Mouse (Mus musculus): ENCODE data around the gene Slc9a6. TPM values are rescaled to one million over a fixed set of nuclear protein-coding genes. Genes with fewer than 3 reads are reported as not detected.

The Slc9a6 gene
- 9.3 and 10.2 TPM in 2 replicates for polyA plus RNA-seq (2016; fragmentation: Nextera tagmentation; extraction: Ambion mirVana)

DNA sequence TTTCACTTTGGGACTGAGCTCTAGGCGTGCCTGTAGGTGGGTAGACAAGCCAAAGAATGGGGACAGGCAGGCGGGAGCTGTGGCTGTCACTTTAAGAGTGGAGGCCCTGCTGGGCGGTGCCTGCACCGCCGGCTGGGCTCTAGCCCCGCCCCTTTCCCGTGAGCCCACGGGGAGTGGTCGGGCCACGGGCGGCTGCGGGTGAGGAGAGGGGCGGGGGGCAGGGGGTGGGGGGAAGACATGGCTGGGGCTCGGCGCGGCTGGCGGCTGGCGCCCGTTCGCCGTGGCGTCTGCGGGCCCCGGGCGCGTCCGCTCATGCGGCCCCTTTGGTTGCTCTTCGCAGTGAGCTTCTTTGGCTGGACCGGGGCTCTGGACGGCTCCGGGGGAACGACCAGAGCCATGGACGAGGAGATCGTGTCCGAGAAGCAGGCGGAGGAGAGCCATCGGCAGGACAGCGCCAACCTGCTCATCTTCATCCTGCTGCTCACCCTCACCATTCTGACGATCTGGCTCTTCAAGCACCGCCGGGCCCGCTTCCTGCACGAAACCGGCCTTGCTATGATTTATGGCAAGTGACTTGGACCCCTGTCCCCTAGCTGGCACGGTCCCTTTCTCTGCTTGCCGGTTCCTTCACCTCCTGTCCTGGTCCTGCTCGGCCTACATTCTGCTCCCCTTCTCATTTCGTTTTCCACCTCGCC lies at the start of gene Slc9a6:
Gene Slc9a6, plus strand, starts transcription at position 135 of the 695 bp plus-strand sequence.
- peak; percentile 68 for DNase-seq (ENCODE audit: extremely low spot score, low spot score)
- H3K4me3 ChIP-seq: peak within 1 kb of the TSS; percentile 66
- H3K4me1 ChIP-seq: peaks cover 9% of the 10 kb centered on the region
- no peaks in the 10 kb centered on the region for H3K27me3 ChIP-seq (ENCODE audit: poor library complexity, severe bottlenecking)
- H3K27ac ChIP-seq: peak within 1 kb of the TSS; percentile 88
- H3K9me3 ChIP-seq: no peaks in the 10 kb centered on the region
- 16% methylated on average over 50 of the region's 50 CpGs for WGBS
- no peaks in the 10 kb centered on the region for H3K36me3 ChIP-seq (replicated peaks)

DNA sequence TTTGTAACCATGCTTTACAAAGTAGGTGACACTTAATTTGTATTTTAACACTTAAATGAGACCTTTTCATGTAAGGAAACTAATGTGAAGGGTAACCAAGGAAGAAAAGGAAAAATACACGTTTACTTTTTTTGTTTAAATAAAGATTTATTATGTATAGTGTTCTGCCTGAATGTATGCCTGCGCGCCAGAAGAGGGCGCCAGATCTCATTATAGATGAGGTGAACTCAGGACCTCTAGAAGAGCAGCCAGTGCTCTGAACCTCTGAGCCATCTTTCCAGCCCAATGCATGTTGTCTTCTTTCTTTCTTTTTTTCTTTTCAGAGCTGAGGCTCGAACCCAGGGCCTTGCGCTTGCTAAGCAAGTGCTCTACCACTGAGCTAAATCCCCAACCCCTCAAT lies 37.1 kb upstream of the Slc9a6 start:
- Histone ChIP-seq H3K4me1 (no peaks in the 10 kb centered on the region), H3K27me3 (ENCODE audit: poor library complexity, severe bottlenecking) (no peaks in the 10 kb centered on the region), H3K9me3 (no peaks in the 10 kb centered on the region; the same call in 1 of the 2 replicates), H3K36me3 (replicated peaks) (no peaks in the 10 kb centered on the region), H3K27ac (no peak overlapping the region), H3K4me3 (no peak overlapping the region)
- WGBS: 18% methylated on average over 6 of the region's 6 CpGs
- DNase-seq (ENCODE audit: extremely low spot score, low spot score): no peak

DNA sequence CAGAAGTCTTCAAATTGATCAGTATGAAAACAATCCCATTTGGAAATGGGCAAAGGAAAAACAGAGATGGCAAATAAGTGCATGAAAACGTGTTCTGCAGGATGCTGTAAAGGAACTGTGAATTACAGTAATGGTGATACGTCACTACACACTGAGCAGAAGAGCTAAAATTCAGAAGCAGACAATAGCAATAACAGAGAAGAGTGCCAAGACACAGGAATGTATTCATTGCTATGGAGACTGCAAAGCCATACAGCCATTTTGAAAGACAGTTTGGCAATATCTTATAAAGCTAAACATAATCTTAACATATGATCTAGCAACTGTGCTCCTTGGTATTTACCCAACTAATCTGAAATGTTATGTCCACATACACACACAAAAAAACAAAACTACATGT lies 31.4 kb upstream of the Slc9a6 start:
- Histone ChIP-seq H3K27ac (no peak overlapping the region), H3K27me3 (ENCODE audit: poor library complexity, severe bottlenecking) (no peaks in the 10 kb centered on the region), H3K36me3 (replicated peaks) (no peaks in the 10 kb centered on the region), H3K4me3 (no peak overlapping the region), H3K4me1 (no peaks in the 10 kb centered on the region), H3K9me3 (no peaks in the 10 kb centered on the region)
- 91% methylated on average over 2 of the region's 2 CpGs for WGBS
- DNase-seq (ENCODE audit: extremely low spot score, low spot score): no peak

DNA sequence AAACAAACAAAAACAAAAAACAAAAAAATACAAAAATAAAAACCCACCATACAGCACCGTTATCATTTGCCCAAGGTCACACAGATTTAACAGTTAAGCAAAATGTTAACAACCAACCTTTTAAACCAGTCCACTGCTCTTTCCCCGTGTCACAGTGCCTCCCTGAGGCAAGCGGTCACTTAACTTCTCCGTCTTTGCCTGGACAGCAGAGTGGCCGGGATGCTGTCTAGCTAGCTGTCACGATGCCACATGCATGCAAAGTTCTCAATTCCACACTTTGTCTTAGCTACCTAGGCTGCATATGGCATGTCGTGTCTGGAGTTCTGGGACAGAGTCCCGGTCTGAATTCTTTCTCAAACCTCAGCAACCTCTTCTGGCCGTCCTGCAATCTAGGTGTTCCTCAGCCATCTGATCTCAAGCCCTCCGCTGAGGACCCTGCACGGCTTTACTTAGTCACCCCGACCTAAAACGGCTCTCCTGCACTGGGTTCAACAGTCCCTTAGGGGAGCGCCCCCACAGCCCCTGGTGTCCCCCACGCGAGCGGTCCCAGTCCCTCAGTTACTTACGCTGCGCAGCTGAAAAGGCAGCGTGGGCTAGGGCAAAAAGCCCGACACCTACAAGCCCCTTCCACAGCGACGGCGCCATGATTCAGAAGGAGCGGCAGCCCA lies 12.2 kb upstream of the Slc9a6 start:
- Histone ChIP-seq H3K27me3 (ENCODE audit: poor library complexity, severe bottlenecking) (no peaks in the 10 kb centered on the region), H3K4me3 (peak overlapping the region; percentile 73), H3K36me3 (replicated peaks) (peaks cover 19% of the 10 kb centered on the region), H3K4me1 (peaks cover 12% of the 10 kb centered on the region), H3K27ac (peak overlapping the region; percentile 91), H3K9me3 (no peaks in the 10 kb centered on the region)
- peak; percentile 14 for DNase-seq (ENCODE audit: extremely low spot score, low spot score)
- 20% methylated on average over 25 of the region's 25 CpGs for WGBS

DNA sequence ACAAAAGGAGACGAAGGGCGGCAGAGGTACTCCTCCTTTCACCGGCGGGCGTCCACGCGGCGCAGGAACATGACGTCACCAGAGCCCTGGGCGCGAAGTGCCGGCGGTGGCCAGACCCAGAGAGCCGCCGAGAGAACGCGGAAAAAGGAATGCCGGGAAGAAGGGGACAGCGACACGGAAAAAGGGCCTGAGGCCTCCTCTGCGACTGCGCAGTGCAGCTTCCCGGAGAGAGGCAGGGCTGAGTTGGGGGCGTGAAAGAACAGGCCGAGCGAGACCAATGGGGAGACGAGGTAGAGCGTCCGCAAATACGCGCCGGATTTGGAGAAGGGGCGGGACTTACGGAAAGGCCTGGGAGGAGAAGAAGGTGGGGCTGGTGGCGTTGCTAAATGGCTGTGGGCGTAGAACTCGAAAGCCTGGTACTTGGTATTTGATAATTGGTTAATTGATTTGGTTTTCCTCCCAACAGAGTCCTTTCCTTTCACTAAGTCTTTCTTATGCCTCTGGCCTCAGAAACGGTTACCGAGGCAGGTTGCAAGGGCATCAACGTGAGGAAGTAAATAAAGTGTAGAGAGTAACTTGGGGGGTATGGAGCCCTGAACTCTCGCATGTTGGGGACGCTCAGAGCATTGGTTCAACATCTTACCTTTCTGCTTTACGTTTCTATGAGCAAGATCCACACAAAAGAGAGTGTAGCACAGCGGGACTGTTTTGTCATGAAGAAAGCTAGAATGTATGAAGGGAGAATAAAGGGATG lies 11.5 kb upstream of the Slc9a6 start, which contains the start of gene Mmgt1:
Gene Mmgt1, minus strand, starts transcription at position 183 of the 754 bp plus-strand sequence.
- Histone ChIP-seq H3K4me3 (peak within 1 kb of the TSS; percentile 73), H3K27me3 (ENCODE audit: poor library complexity, severe bottlenecking) (no peaks in the 10 kb centered on the region), H3K36me3 (replicated peaks) (peaks cover 18% of the 10 kb centered on the region), H3K27ac (peak within 1 kb of the TSS; percentile 91), H3K4me1 (peaks cover 12% of the 10 kb centered on the region), H3K9me3 (no peaks in the 10 kb centered on the region)
- WGBS: 15% methylated on average over 44 of the region's 44 CpGs
- peak; percentile 88 for DNase-seq (ENCODE audit: extremely low spot score, low spot score)

DNA sequence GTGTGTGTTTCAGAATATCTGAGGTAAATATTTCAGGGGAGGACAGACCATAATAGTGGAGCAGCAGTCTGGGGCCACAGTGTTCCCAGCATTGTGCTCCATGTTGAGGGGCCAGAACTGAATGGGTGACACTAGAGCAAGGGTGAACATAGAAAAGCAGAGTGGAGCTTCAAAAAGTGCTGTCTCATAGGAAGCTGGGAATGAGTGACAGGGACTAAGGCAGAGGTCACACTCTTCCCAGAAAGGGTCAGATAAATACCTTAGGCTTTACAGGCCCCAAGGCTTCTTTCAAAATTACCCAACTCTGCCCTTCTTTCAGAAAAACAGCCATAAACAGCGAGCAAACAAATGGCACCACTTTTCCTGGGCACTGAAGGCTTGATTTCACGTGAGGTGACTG lies 3.0 kb upstream of the Slc9a6 start:
- H3K27ac ChIP-seq: no peak overlapping the region
- WGBS: 79% methylated on average over 2 of the region's 2 CpGs
- H3K36me3 ChIP-seq (replicated peaks): no peaks in the 10 kb centered on the region

DNA sequence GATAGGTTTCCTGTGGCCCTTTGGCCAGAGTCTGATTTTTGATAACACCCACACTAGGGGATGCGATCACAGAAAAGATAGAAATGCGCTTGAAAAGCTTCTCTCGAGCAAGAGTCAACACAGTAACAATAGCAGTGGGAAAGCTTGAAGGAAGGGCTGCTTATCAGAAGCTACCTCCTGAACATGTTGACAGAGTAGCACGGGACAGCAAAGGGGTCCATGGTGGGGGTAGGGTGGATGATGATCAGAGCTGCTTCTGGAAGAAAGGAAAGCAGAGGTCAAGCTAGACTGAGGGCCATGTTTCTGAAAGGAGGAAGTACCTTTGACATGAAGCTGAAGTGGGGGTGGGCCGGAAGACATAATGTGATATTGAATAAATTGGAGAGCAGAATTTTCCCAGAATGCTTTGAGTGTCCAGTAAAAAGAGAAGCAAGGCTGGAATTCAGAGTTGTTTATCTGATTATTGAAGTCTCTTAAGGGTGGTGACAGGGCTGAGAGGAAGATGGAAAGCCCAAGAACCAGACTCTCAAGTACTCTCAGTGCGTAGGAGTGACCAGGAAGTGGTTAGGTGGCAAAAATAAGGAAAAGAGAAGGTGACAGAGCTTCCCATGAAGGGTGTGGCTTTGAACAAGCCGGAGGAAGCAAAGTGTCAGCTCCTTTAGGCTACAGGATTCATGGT lies 2.4 kb upstream of the Slc9a6 start:
- Histone ChIP-seq H3K9me3 (no peaks in the 10 kb centered on the region), H3K4me3 (no peak overlapping the region), H3K4me1 (peaks cover 9% of the 10 kb centered on the region), H3K27ac (no peak overlapping the region), H3K27me3 (ENCODE audit: poor library complexity, severe bottlenecking) (no peaks in the 10 kb centered on the region), H3K36me3 (replicated peaks) (no peaks in the 10 kb centered on the region)
- no peak for DNase-seq (ENCODE audit: extremely low spot score, low spot score)
- WGBS: 89% methylated on average over 7 of the region's 7 CpGs

More for the DNA sequence above, 3.0 kb upstream of the Slc9a6 start:
- Histone ChIP-seq H3K4me1 (peaks cover 9% of the 10 kb centered on the region), H3K4me3 (no peak overlapping the region), H3K9me3 (no peaks in the 10 kb centered on the region), H3K27me3 (ENCODE audit: poor library complexity, severe bottlenecking) (no peaks in the 10 kb centered on the region)
- no peak for DNase-seq (ENCODE audit: extremely low spot score, low spot score)

DNA sequence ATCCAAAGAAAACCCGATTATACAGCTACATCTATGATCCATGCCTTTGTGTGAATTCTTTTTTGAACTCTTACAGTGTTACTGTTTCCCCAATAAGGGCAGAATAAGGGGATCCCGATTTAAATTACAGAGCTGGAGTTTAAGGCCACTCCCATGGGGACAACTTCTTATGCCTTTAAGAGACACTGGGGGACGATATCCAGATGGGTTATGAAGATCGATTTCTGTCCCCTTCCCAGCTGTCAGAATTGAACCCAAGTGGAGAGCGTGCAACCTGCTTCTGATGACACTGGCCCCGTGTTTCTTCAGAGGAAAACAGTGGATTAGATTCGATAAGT lies 303 bp upstream of the Slc9a6 start:
- no peaks in the 10 kb centered on the region for H3K36me3 ChIP-seq (replicated peaks)
- no peaks in the 10 kb centered on the region for H3K27me3 ChIP-seq (ENCODE audit: poor library complexity, severe bottlenecking)
- peak overlapping the region; percentile 88 for H3K27ac ChIP-seq
- DNase-seq (ENCODE audit: extremely low spot score, low spot score): no peak
- H3K4me3 ChIP-seq: peak overlapping the region; percentile 66
- peaks cover 9% of the 10 kb centered on the region for H3K4me1 ChIP-seq
- H3K9me3 ChIP-seq: no peaks in the 10 kb centered on the region
- 32% methylated on average over 7 of the region's 7 CpGs for WGBS

DNA sequence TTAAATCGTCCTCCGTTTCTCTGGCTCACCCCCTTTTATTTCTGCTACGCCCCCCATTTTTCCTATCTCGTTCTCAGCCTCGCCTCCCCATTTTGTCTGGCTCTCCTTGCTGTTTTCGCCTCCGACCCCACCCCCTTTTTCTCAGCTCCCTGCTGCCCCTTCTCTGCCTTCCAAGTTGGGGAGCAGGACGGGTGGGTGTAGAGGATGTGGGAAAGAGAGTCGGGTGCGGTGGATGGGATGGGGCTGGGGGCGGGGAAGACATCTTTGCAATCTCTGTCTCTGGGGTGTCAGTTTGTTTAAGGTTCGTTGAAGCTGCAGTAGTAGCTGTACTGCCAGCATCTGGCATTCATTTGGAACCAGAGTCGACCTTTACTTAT lies 749 bp downstream of the Slc9a6 start:
- H3K27ac ChIP-seq: peak overlapping the region; percentile 88
- peaks cover 9% of the 10 kb centered on the region for H3K4me1 ChIP-seq
- no peaks in the 10 kb centered on the region for H3K9me3 ChIP-seq
- H3K36me3 ChIP-seq (replicated peaks): no peaks in the 10 kb centered on the region
- DNase-seq (ENCODE audit: extremely low spot score, low spot score): no peak
- peak overlapping the region; percentile 66 for H3K4me3 ChIP-seq
- no peaks in the 10 kb centered on the region for H3K27me3 ChIP-seq (ENCODE audit: poor library complexity, severe bottlenecking)
- WGBS: 21% methylated on average over 13 of the region's 13 CpGs

DNA sequence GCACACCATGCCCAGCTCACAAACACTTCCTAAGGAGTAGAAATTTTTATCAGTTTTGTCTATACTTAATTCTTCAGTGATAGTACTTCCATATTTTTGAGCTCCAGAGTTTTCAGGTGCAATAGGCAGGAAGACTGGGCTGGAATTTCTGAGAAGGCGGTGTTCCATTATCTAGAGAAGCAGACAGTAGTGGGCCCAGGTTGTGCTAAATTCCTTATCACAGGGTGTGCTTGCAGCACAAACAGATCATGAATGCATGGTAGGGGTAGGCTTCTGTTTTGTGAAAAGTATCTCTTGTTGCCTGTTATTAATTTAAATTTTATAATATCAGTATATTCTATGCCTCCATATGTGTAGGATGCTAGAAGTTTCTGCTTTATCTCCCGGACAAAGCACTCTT lies 5.7 kb downstream of the Slc9a6 start:
- DNase-seq (ENCODE audit: extremely low spot score, low spot score): no peak
- H3K27me3 ChIP-seq (ENCODE audit: poor library complexity, severe bottlenecking): no peaks in the 10 kb centered on the region
- WGBS: 92% methylated on average over 2 of the region's 2 CpGs

DNA sequence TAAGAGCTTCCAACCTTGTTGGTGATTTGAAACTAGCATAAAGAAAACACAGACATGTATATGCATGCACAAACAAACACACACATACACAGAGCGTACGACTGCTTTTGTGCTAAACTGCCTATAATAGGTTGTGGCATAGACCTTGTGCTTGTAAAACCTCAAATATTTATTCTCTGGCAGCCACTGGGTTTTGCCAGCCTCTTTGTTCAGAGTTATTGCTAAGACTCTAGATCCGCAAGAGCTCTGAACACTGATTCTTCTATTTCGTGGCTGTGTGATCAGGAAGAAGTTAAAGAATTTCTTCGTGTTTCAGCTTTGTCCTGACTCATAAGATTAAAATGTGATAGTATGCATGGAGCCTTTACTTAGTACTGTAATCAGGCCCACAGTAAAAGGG lies 26.6 kb downstream of the Slc9a6 start:
- no peaks in the 10 kb centered on the region for H3K27me3 ChIP-seq (ENCODE audit: poor library complexity, severe bottlenecking)
- 91% methylated on average over 5 of the region's 5 CpGs for WGBS
- no peaks in the 10 kb centered on the region for H3K9me3 ChIP-seq
- H3K36me3 ChIP-seq (replicated peaks): 0 out of 2 replicates have a peak, but pooled peaks cover 7% of the 10 kb centered on the region
- DNase-seq (ENCODE audit: extremely low spot score, low spot score): no peak
- H3K4me3 ChIP-seq: no peak overlapping the region
- H3K4me1 ChIP-seq: no peaks in the 10 kb centered on the region
- no peak overlapping the region for H3K27ac ChIP-seq

More for the DNA sequence above, 5.7 kb downstream of the Slc9a6 start:
- Histone ChIP-seq H3K9me3 (no peaks in the 10 kb centered on the region), H3K36me3 (replicated peaks) (no peaks in the 10 kb centered on the region), H3K4me1 (peaks cover 9% of the 10 kb centered on the region), H3K4me3 (no peak overlapping the region), H3K27ac (no peak overlapping the region)

DNA sequence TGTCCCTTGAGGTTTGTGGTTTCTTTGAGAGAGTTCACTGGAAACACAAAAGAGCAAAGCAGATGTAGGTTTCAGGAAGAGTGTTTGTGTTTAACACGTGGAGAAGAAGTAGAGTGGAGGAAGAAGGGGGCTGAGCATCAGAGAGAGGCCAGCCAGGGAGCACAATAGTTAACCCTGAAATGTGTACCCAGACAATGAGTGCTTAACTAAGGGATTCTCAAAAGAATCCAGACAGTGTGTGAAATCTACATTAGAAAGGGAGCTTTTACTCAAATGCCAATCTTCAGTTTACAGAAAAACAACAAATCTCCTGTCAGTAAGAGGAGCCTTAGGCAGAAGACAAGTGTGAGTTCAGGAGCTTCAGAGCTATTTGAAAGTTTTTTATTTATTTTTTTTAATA lies 30.5 kb downstream of the Slc9a6 start:
- no peaks in the 10 kb centered on the region for H3K27me3 ChIP-seq (ENCODE audit: poor library complexity, severe bottlenecking)
- DNase-seq (ENCODE audit: extremely low spot score, low spot score): no peak
- H3K9me3 ChIP-seq: no peaks in the 10 kb centered on the region
- no peak overlapping the region for H3K4me3 ChIP-seq
- H3K4me1 ChIP-seq: no peaks in the 10 kb centered on the region
- no peak overlapping the region for H3K27ac ChIP-seq
- 14% methylated on average over 1 of the region's 1 CpGs for WGBS
- H3K36me3 ChIP-seq (replicated peaks): 0 out of 2 replicates have a peak, but pooled peaks cover 7% of the 10 kb centered on the region

Data from forebrain, embryonic 10.5 days (tissue).